In genomic region chr5:118861143-118861847, GRCm38 (mm10) we compare ENCODE assay signal across 25 mouse cellular contexts.
DNase-seq lines count a peak whose midpoint lies in the region; TF ChIP-seq lines count a peak whose summit lies in the region.
"Had no signal": no experiment of that assay in that cellular context is flagged by ENCODE, and none has a peak within 500 bp of the region (broad histone marks: within the 10 kb centered on the region; RNA-seq: fewer than 3 reads in every experiment).

No protein-coding gene starts in this region.

- no peak overlapping the region for H3K27ac ChIP-seq in gastrocnemius, adult 2 months
- H3K27ac ChIP-seq: heart, adult 2 months; heart, embryonic 13.5 days; hindbrain, embryonic 14.5 days; liver, embryonic 14.5 days; macrophage; stomach, embryonic 15.5 days had no signal

- intact Hi-C loops in gastrocnemius, adult 2 months (cut with DNase I), result no loop called here

- TF ChIP-seq CTCF in gastrocnemius, adult 2 months (IDR thresholded peaks at IDR 0.05), result no peak

- H3K4me3 ChIP-seq in gastrocnemius, adult 2 months, result no peak overlapping the region
- H3K4me3 ChIP-seq: heart, adult 2 months; heart, embryonic 13.5 days; stomach, embryonic 15.5 days had no signal

- peak; percentile 9 for DNase-seq in gastrocnemius, adult 18-20 months (ENCODE audit: low spot score)
- DNase-seq in gastrocnemius, adult 2 months, result no peak
- DNase-seq in left cerebral cortex, adult 18-20 months (ENCODE audit: low spot score in 2 of 2), result peak; percentile 18 to 21
- no peak for DNase-seq in left cerebral cortex, adult 11 months (ENCODE audit: low spot score)
- DNase-seq in layer of hippocampus, adult 9-11 months, result peak; percentile 44
- DNase-seq in telencephalon, adult 2 months (ENCODE audit: low read depth, low spot score), result peak; percentile 64
- DNase-seq in kidney, adult 11 months, result no peak
- DNase-seq: adrenal gland, postnatal 36 days; B cell, adult 2 months; cerebellum, adult 2 months; cerebellum, postnatal 14 days; heart, adult 2 months; heart, postnatal 10 days; kidney, postnatal 14 days; liver; lung, adult 2 months; lung, postnatal 10 days; midbrain, embryonic 14.5 days; right cerebral cortex, postnatal 25 days; thymus, postnatal 14 days had no signal

Comparison
In these comparisons a context has a peak if more than half of its experiments do, and no peak if none do; other contexts are left out.
1. DNase-seq: peak in gastrocnemius, adult 18-20 months (single experiment), left cerebral cortex, adult 18-20 months (2 of 2), layer of hippocampus, adult 9-11 months (single experiment) and telencephalon, adult 2 months (single experiment); none in gastrocnemius, adult 2 months (single experiment), left cerebral cortex, adult 11 months (single experiment) and kidney, adult 11 months (single experiment).